Mouse (Mus musculus) intestine, postnatal 0 days (tissue): Measurements from ENCODE around the gene Hmx1. TPM values are rescaled to one million over a fixed set of nuclear protein-coding genes. Genes with fewer than 3 reads are reported as not detected.

Experiments
- ATAC-seq: fragments of 200-750 bp; cut with Nextera tagmentation; 2 replicates; pipeline ENCODE4 v1.8.0; 2017; ENCODE audit warnings: mild to moderate bottlenecking, moderate TSS enrichment, moderate library complexity
- H3K27ac ChIP-seq: fragments of 300-500 bp; sonication (generic); 2 replicates; pipeline ENCODE4 v1.5.1; 2014; ENCODE audit warnings: mild to moderate bottlenecking, low read depth, low read length, moderate library complexity
- H3K27me3 ChIP-seq: fragments of 300-500 bp; sonication (generic); replicated peaks from 2 replicates; pipeline ENCODE4 v1.6.1; 2014; ENCODE audit warnings: low read length, mixed read lengths; ENCODE audit not compliant: control insufficient read depth, insufficient read depth
- H3K36me3 ChIP-seq: fragments of 300-500 bp; sonication (generic); 2 replicates; pipeline ENCODE4 v1.6.1; 2014; ENCODE audit warnings: mild to moderate bottlenecking, moderate library complexity; ENCODE audit not compliant: control insufficient read depth, insufficient read depth
- H3K4me1 ChIP-seq: fragments of 300-500 bp; sonication (generic); replicated peaks from 2 replicates; pipeline ENCODE4 v1.6.1; 2014; ENCODE audit warnings: antibody characterized with exemption, low read length, mixed read lengths; ENCODE audit not compliant: control insufficient read depth, insufficient read depth
- H3K4me2 ChIP-seq: fragments of 300-500 bp; sonication (generic); replicated peaks from 2 replicates; pipeline ENCODE4 v1.6.1; 2014; ENCODE audit warnings: low read depth, mild to moderate bottlenecking, moderate library complexity
- H3K4me3 ChIP-seq: fragments of 300-500 bp; sonication (generic); 2 replicates; pipeline ENCODE4 v1.5.1; 2014; ENCODE audit warnings: low read depth, low read length
- H3K9ac ChIP-seq: fragments of 300-500 bp; sonication (generic); 2 replicates; pipeline ENCODE4 v1.6.1; 2014; ENCODE audit warnings: mild to moderate bottlenecking, low read depth, low read length
- H3K9me3 ChIP-seq: fragments of 300-500 bp; sonication (generic); 2 replicates; pipeline ENCODE4 v1.6.1; 2016; ENCODE audit warnings: mixed run types; ENCODE audit not compliant: control insufficient read depth
- CTCF ChIP-seq: sonication (generic); IDR thresholded peaks from 2 replicates; pipeline ENCODE4 v1.5.1; 2016; ENCODE audit warnings: low read depth, mild to moderate bottlenecking, control low read depth, antibody characterized with exemption, moderate library complexity
- WGBS: fragments of 180-500 bp; shearing (Covaris S2); extraction: QIAGEN DNeasy Blood & Tissue Kit; methylation state at CpG from one replicate; pipeline ENCODE4 v1.1.7; 2014; 5-methylcytosine and 5-hydroxymethylcytosine counted together
- polyA plus RNA-seq: library from polyadenylated mRNA; unstranded; fragments of >200 nt; fragmentation: Nextera tagmentation; extraction: Ambion mirVana; gene quantifications from 2 replicates; pipeline ENCODE4 v1.2.1, GENCODE M21; 2015

Gene Hmx1
- not detected in 2 replicates for polyA plus RNA-seq

DNA sequence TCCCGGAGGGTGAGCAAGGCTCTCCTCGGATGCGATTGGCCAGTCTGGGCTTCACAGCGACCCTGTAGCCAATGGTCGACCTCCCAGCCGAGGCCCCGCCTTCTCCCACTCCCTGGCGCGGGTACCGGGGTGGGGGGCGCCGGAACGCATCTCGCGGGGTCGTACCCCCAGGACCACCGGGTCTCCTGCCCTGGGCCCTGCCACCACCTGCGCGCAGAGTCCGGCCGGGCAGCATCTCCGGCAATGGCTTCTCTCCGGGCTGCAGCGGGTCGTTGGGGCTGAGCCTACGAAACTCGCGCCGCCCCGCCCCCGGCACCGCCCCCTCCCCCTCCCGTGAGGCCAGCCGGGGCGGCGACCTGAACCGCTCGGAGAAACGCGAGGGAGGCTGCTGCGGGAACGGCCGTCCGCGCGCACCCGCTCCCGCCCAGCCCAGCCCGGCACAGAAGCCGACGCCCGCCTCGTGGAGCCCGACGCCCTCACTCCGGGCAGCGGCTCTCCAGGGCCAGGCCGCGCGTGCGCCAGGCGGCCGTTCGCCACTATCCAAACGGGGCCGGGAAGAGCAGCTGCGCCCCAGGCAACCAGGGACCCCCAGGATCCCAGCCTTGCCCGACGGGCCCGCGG is at the start of gene Hmx1:
Gene Hmx1, plus strand, starts transcription at position 618 of the 621 bp plus-strand sequence.
- TF ChIP-seq CTCF = no peak
- Histone ChIP-seq H3K27ac (no peak within 1 kb of the TSS), H3K9me3 (no peaks in the 10 kb centered on the region), H3K4me2 (peak within 1 kb of the TSS; percentile 59), H3K27me3 (peaks cover 97% of the 10 kb centered on the region), H3K36me3 (no peaks in the 10 kb centered on the region), H3K4me3 (peak within 1 kb of the TSS; percentile 40), H3K9ac (no peak within 1 kb of the TSS), H3K4me1 (no peaks in the 10 kb centered on the region)
- under 1% methylated on average over 56 of the region's 71 CpGs for WGBS
- peak; percentile 32; the same call in 1 of the 2 replicates for ATAC-seq

DNA sequence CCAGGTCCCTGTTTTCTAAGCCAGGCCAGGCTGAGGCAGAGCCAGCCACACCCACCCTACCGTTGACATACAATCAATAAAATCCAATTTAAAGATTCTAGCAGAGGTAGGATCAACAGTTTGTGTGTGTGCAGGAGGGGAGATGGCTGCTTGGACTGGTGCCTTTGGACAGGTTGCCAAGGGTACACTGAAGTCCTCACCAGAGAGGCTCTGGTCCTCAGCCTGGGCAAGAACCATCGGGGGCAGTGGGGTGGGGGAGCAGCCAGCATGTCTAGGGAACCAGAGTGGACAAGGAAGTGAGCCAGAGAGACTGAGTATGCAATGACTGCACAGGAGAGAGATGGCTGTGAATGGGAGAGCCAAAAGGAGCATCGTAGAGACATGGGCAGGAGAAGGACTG is 43.8 kb upstream of the Hmx1 start:
- no peaks in the 10 kb centered on the region for H3K9me3 ChIP-seq
- H3K36me3 ChIP-seq = no peaks in the 10 kb centered on the region
- no peaks in the 10 kb centered on the region; the same call in 1 of the 2 replicates for H3K27me3 ChIP-seq
- no peak for TF ChIP-seq CTCF
- 67% methylated on average over 3 of the region's 3 CpGs for WGBS
- H3K4me1 ChIP-seq = no peaks in the 10 kb centered on the region
- no peak overlapping the region for H3K4me3 ChIP-seq
- ATAC-seq = no peak
- no peak overlapping the region for H3K9ac ChIP-seq
- no peak overlapping the region for H3K27ac ChIP-seq
- no peak overlapping the region for H3K4me2 ChIP-seq

DNA sequence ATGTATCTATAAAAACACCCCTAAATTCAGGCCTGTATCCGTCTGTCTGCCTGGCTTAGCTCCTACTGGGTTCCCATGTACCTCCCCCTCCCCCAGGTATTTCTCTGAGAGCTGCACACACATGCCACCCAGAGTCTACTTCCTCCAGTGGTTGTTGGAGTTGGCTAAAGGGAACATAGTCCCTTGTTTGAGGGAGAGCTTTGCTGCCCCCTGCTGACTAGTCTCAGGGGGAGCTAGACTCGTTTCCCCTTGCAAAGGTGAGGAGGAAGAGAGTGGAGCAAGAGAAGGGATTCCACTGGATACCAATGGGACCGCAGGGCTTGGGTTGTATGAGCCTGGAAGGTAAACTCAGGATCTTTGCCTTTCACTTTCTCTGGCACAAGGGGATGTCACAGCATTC is 40.1 kb upstream of the Hmx1 start:
- WGBS = 17% methylated on average over 3 of the region's 3 CpGs
- H3K4me3 ChIP-seq = no peak overlapping the region

DNA sequence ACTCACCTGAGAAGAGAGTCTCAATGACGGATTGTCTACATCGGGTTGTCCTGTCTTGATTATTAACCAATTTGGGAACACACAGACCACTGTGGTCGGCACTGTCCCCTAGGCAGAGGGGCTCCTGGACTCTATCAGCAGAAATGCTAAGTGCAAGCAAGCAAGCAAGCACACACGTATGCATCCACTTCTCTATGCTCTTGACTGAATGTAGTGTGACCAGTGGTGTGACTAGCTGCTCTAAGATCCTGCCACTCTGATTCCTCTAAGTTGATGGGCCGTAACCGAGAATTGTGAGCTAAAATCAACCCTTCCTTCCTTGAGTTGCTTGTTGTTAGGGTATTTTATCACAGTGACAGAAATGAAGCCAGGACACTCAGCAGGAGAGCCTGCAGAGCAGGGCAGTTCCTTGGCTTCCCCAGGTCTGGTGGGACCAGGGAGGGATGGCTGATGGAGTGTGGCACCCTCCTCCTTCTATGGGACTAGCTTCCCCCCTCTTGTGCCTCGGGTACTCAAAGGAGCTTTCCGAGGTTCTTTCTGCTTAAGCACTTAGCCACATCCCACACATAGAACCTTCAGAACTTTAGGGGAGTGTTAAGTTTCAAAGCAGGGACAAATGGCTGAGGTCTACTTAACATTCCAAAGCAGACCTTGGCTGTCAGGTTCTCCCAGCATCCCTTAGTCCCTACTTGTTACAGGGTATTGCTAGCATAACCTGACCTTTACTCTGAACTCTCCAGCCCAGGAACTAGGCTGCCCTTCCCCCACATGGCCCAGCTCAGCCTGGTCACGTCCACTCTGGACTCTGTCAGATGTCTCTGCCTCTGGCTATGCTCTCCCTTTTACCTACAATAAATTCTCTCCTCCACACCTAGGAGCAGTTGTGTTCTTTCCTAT is 31.1 kb upstream of the Hmx1 start:
- Histone ChIP-seq H3K27ac (no peak overlapping the region), H3K9me3 (no peaks in the 10 kb centered on the region), H3K27me3 (no peaks in the 10 kb centered on the region), H3K9ac (no peak overlapping the region), H3K36me3 (no peaks in the 10 kb centered on the region), H3K4me3 (no peak overlapping the region), H3K4me2 (no peak overlapping the region), H3K4me1 (no peaks in the 10 kb centered on the region)
- TF ChIP-seq CTCF = no peak
- 40% methylated on average over 9 of the region's 9 CpGs for WGBS
- ATAC-seq = no peak

More for the DNA sequence above, 40.1 kb upstream of the Hmx1 start:
- no peak overlapping the region for H3K4me2 ChIP-seq
- H3K9me3 ChIP-seq = no peaks in the 10 kb centered on the region
- no peak for ATAC-seq
- no peak overlapping the region for H3K9ac ChIP-seq
- H3K36me3 ChIP-seq = no peaks in the 10 kb centered on the region
- no peaks in the 10 kb centered on the region for H3K4me1 ChIP-seq
- no peaks in the 10 kb centered on the region; the same call in 1 of the 2 replicates for H3K27me3 ChIP-seq
- no peak overlapping the region for H3K27ac ChIP-seq
- peak; percentile 84 for TF ChIP-seq CTCF

DNA sequence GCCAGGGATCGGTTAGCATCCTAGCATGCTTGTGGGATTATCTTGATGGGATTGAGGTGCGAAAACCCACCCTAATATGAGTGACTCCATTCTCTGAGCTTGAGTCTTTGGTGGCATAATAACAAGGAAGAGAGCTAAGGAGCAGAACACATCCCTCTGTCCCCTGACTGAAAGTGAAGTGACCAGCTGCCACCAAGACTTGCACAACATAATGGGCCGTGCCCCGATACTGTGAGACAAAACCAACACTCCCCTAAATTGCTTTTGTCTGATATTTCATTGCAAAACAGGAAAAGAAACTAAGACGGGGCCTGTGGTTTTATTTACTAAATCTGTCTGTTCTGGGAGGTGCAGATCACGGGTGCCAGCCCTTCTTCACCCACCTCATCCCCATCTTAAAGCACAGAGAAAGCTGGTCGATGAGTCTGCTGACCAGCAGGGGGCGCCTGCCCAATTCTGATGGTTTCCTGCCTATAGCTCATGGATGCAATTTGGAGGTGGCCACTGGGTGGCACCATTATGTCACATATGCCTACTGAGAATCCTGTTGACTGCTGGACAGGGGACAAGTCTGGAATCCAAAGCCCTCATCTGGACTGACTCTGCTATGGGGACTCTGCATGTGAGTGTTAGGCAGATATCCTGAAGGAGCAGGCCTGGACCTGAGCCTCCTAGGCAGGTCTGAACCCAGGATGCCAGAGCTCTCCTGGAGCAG is 27.2 kb upstream of the Hmx1 start:
- H3K36me3 ChIP-seq = no peaks in the 10 kb centered on the region
- 49% methylated on average over 8 of the region's 8 CpGs for WGBS
- H3K27ac ChIP-seq = no peak overlapping the region
- H3K9me3 ChIP-seq = no peaks in the 10 kb centered on the region
- no peak for ATAC-seq
- no peak overlapping the region for H3K4me3 ChIP-seq
- H3K9ac ChIP-seq = no peak overlapping the region
- peaks cover 6% of the 10 kb centered on the region; the same call in 1 of the 2 replicates for H3K27me3 ChIP-seq
- peak; percentile 99 for TF ChIP-seq CTCF
- H3K4me2 ChIP-seq = no peak overlapping the region
- H3K4me1 ChIP-seq = no peaks in the 10 kb centered on the region
